Mouse (Mus musculus) heart, adult 2 months (tissue): Measurements from ENCODE around the gene Wfdc6b.

ENCODE experiments used
- CTCF ChIP-seq: fragments of 200-600 bp; IDR thresholded peaks from 2 replicates; pipeline ENCODE4 v1.8.1; 2022; ENCODE audit warnings: antibody characterized with exemption, mild to moderate bottlenecking, moderate library complexity
- POLR2A ChIP-seq: fragments of 200-500 bp; IDR thresholded peaks from 2 replicates; pipeline ENCODE4 v1.6.1; 2011; ENCODE audit warnings: mild to moderate bottlenecking, low read depth, low read length, control low read depth; ENCODE audit not compliant: insufficient read depth

- TF ChIP-seq POLR2A (no peak), CTCF (no peak)
These were observed 4.5 kb upstream of the Wfdc6b start for GRCm38 (mm10) chr2:164608781-164609180.
